ENCODE assay signal across 8 mouse cellular contexts in genomic region chr7:124782816-124783215, GRCm38 (mm10).
DNase-seq lines count a peak whose midpoint lies in the region; ATAC-seq lines count a peak whose summit lies in the region.

No protein-coding gene starts in this region.

- peak; percentile 32 for DNase-seq in adrenal gland, postnatal 10 days
- no peak for DNase-seq in adrenal gland, postnatal 36 days
- DNase-seq in left cerebral cortex, postnatal 14 days (ENCODE audit: low spot score in 2 of 2): peak; percentile 48 to 54
- DNase-seq in left cerebral cortex, adult 8-10 months (ENCODE audit: low spot score in 2 of 2): no peak
- DNase-seq in cerebellum, postnatal 36 days: peak; percentile 41 to 56
- DNase-seq in layer of hippocampus, postnatal 14 days (ENCODE audit: low spot score in 2 of 2): peak; percentile 18 to 48
- DNase-seq in thymus, postnatal 4 days: no peak

- no peak for ATAC-seq in activated CD4-positive, CD25-positive, alpha-beta regulatory T cell, adult 4 months

- intact Hi-C loops in left cerebral cortex, postnatal 14 days (cut with DNase I): loop anchor here (5.0 to 10.0 kb wide), 2 partner anchors 612 to 656 kb away; no protein-coding TSS in a partner anchor

Comparison
In these comparisons a context has a peak if more than half of its experiments do, and no peak if none do; other contexts are left out.
1. DNase-seq: peak in adrenal gland, postnatal 10 days (single experiment), left cerebral cortex, postnatal 14 days (2 of 2), cerebellum, postnatal 36 days (2 of 2) and layer of hippocampus, postnatal 14 days (2 of 2); none in adrenal gland, postnatal 36 days (0 of 2), left cerebral cortex, adult 8-10 months (0 of 2) and thymus, postnatal 4 days (single experiment).